Mouse (Mus musculus) midbrain, embryonic 15.5 days (tissue): ENCODE results near the gene Ccin. TPM values are rescaled to one million over a fixed set of nuclear protein-coding genes. Genes with fewer than 3 reads are reported as not detected.

Experiments
- ATAC-seq: fragments of 200-750 bp; cut with Nextera tagmentation; replicated peaks from 2 replicates; pipeline ENCODE4 v1.8.0; 2017; ENCODE audit warnings: moderate TSS enrichment
- H3K27ac ChIP-seq: fragments of 300-500 bp; sonication (generic); 2 replicates; pipeline ENCODE4 v1.5.1; 2015; ENCODE audit warnings: mild to moderate bottlenecking, inconsistent platforms
- H3K27me3 ChIP-seq: fragments of 300-500 bp; sonication (generic); replicated peaks from 2 replicates; pipeline ENCODE4 v1.6.1; 2015; ENCODE audit warnings: inconsistent platforms
- H3K36me3 ChIP-seq: fragments of 300-500 bp; sonication (generic); replicated peaks from 2 replicates; pipeline ENCODE4 v1.6.1; 2015; ENCODE audit warnings: inconsistent platforms
- H3K4me1 ChIP-seq: fragments of 300-500 bp; sonication (generic); 2 replicates; pipeline ENCODE4 v1.6.1; 2015; ENCODE audit warnings: inconsistent platforms
- H3K4me2 ChIP-seq: fragments of 300-500 bp; sonication (generic); 2 replicates; pipeline ENCODE4 v1.6.1; 2015; ENCODE audit warnings: inconsistent platforms, mild to moderate bottlenecking, moderate library complexity
- H3K4me3 ChIP-seq: fragments of 300-500 bp; sonication (generic); 2 replicates; pipeline ENCODE4 v1.5.1; 2015; ENCODE audit warnings: mild to moderate bottlenecking, inconsistent platforms
- H3K9ac ChIP-seq: fragments of 300-500 bp; sonication (generic); 2 replicates; pipeline ENCODE4 v1.6.1; 2015; ENCODE audit warnings: mild to moderate bottlenecking, inconsistent platforms
- H3K9me3 ChIP-seq: fragments of 300-500 bp; sonication (generic); 2 replicates; pipeline ENCODE4 v1.6.1; 2016; ENCODE audit warnings: inconsistent platforms
- WGBS: fragments of 180-500 bp; shearing (Covaris S2); methylation state at CpG from one replicate; pipeline ENCODE4 v1.1.7; 2015; ENCODE audit warnings: mixed read lengths; 5-methylcytosine and 5-hydroxymethylcytosine counted together
- polyA plus RNA-seq: library from polyadenylated mRNA; unstranded; fragments of >200 nt; fragmentation: Nextera tagmentation; extraction: Ambion mirVana; gene quantifications from 2 replicates; pipeline ENCODE4 v1.2.1, GENCODE M21; 2015

Ccin gene
- polyA plus RNA-seq, 1 experiment from 2014 or later: not detected

GRCm38 (mm10) chr4:44004126-44004525 is 20.8 kb downstream of the Ccin start, which contains the start of gene Clta:
Clta (plus strand) TSS chr4:44004452.
- Histone ChIP-seq H3K4me2 (no peak within 1 kb of the TSS), H3K4me3 (no peak within 1 kb of the TSS), H3K27ac (no peak within 1 kb of the TSS), H3K36me3 (no peaks in the 10 kb centered on the region), H3K27me3 (no peaks in the 10 kb centered on the region), H3K9ac (no peak within 1 kb of the TSS), H3K4me1 (no peaks in the 10 kb centered on the region), H3K9me3 (no peaks in the 10 kb centered on the region)
- no peak for ATAC-seq
- 92% methylated on average over 5 of the region's 5 CpGs for WGBS

- Histone ChIP-seq H3K4me3 (no peak overlapping the region), H3K27me3 (no peaks in the 10 kb centered on the region), H3K4me2 (no peak overlapping the region), H3K9me3 (no peaks in the 10 kb centered on the region), H3K4me1 (no peaks in the 10 kb centered on the region), H3K36me3 (no peaks in the 10 kb centered on the region), H3K9ac (no peak overlapping the region), H3K27ac (no peak overlapping the region)
- 80% methylated on average over 3 of the region's 3 CpGs for WGBS
- ATAC-seq: no peak
These were observed 21.5 kb downstream of the Ccin start for GRCm38 (mm10) chr4:44004623-44005409.

GRCm38 (mm10) chr4:44010176-44010575 is 26.9 kb downstream of the Ccin start:
- Histone ChIP-seq H3K9ac (no peak overlapping the region), H3K36me3 (no peaks in the 10 kb centered on the region), H3K4me2 (no peak overlapping the region), H3K4me3 (no peak overlapping the region), H3K4me1 (peaks cover 24% of the 10 kb centered on the region), H3K27me3 (no peaks in the 10 kb centered on the region), H3K27ac (no peak overlapping the region), H3K9me3 (no peaks in the 10 kb centered on the region)
- ATAC-seq: no peak
- 94% methylated on average over 1 of the region's 1 CpGs for WGBS

GRCm38 (mm10) chr4:44010893-44011292 is 27.6 kb downstream of the Ccin start:
- Histone ChIP-seq H3K4me3 (no peak overlapping the region), H3K9ac (no peak overlapping the region), H3K27me3 (no peaks in the 10 kb centered on the region), H3K27ac (no peak overlapping the region), H3K4me1 (peaks cover 26% of the 10 kb centered on the region), H3K9me3 (no peaks in the 10 kb centered on the region), H3K36me3 (no peaks in the 10 kb centered on the region), H3K4me2 (no peak overlapping the region)
- no peak for ATAC-seq
- WGBS: 44% methylated on average over 2 of the region's 2 CpGs

- no peaks in the 10 kb centered on the region for H3K9me3 ChIP-seq
- WGBS: 80% methylated on average over 3 of the region's 3 CpGs
- H3K4me3 ChIP-seq: peak overlapping the region; percentile 83
- peaks cover 27% of the 10 kb centered on the region for H3K4me1 ChIP-seq
- no peaks in the 10 kb centered on the region for H3K27me3 ChIP-seq
- ATAC-seq: no peak
- H3K27ac ChIP-seq: peak overlapping the region; percentile 83
- H3K36me3 ChIP-seq: no peaks in the 10 kb centered on the region
- peak overlapping the region; percentile 84 for H3K4me2 ChIP-seq
- H3K9ac ChIP-seq: peak overlapping the region; percentile 57
These were observed 28.5 kb downstream of the Ccin start for GRCm38 (mm10) chr4:44011799-44012198.

- peak overlapping the region; percentile 91 for H3K9ac ChIP-seq
- H3K4me1 ChIP-seq: peaks cover 27% of the 10 kb centered on the region
- peak overlapping the region; percentile 83 for H3K27ac ChIP-seq
- no peaks in the 10 kb centered on the region for H3K27me3 ChIP-seq
- H3K4me2 ChIP-seq: peak overlapping the region; percentile 84
- H3K9me3 ChIP-seq: no peaks in the 10 kb centered on the region
- under 1% methylated on average over 77 of the region's 77 CpGs for WGBS
- H3K36me3 ChIP-seq: no peaks in the 10 kb centered on the region
- ATAC-seq: peak; percentile 99
- H3K4me3 ChIP-seq: peak overlapping the region; percentile 83
These were observed 29.4 kb downstream of the Ccin start for GRCm38 (mm10) chr4:44012376-44013367.

DNA sequence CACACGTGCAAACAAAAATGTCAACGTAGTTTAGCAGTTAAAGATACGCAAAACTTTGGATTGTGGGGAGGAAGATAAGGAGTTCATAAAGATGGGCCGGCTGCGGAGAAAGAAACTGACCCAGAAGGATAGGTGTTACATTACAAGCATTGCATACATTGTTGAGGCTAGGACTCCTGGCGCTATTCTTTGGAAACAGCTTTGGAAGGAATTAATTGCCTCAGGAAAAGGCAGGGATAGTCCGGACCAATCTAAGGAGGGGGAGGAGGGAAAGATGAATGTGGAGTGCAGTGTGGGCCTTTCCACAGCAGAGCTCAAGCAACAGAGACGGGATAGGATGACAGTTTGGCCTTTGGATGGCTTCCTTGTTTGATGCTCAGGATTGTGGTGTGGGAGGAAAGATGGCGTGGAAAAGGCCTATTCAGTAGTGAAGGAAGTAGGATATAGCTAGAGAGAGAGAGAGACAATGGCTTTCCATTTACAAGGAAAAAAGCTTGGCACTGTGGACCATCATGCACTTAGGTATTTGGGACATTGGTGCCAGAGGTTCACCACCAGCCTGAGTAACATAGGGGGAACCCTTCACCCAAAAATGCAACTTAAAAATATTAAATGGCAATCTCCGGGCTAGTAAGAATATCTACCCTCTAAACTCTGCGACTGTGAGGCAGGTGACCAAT is 30.2 kb downstream of the Ccin start:
- no peak overlapping the region for H3K27ac ChIP-seq
- H3K4me2 ChIP-seq: peak overlapping the region; percentile 84
- H3K9ac ChIP-seq: peak overlapping the region; percentile 91
- H3K27me3 ChIP-seq: no peaks in the 10 kb centered on the region
- H3K9me3 ChIP-seq: no peaks in the 10 kb centered on the region
- WGBS: 31% methylated on average over 11 of the region's 11 CpGs
- H3K4me1 ChIP-seq: peaks cover 27% of the 10 kb centered on the region
- no peak for ATAC-seq
- H3K36me3 ChIP-seq: no peaks in the 10 kb centered on the region
- peak overlapping the region; percentile 83 for H3K4me3 ChIP-seq

DNA sequence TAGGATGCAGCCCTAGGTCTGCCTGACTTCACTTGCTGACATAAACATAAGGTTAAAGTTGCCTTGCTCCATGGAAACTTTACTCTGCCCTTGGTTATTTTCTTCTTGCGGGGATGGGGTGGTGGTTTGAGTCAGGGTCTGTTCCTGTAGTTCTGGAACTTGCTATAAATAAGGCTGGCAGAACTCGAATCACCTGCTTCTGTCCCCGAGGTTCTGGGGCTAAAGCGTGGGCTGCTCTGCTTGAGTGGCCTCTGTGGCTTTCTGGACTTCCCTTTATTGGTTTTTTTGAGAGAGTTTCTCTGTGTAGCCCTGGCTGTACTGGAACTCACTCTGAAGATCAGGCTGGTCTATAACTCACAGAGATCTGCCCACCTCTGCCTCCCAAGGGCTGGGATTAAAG is 32.8 kb downstream of the Ccin start:
- H3K4me1 ChIP-seq: peaks cover 27% of the 10 kb centered on the region
- peaks cover 8% of the 10 kb centered on the region; the same call in 1 of the 2 replicates for H3K27me3 ChIP-seq
- ATAC-seq: no peak
- no peak overlapping the region for H3K4me2 ChIP-seq
- peaks cover 13% of the 10 kb centered on the region for H3K36me3 ChIP-seq
- H3K9me3 ChIP-seq: no peaks in the 10 kb centered on the region
- whole genome bisulfite sequencing: 89% methylated on average over 4 of the region's 4 CpGs
- no peak overlapping the region for H3K4me3 ChIP-seq
- H3K9ac ChIP-seq: no peak overlapping the region
- H3K27ac ChIP-seq: no peak overlapping the region

GRCm38 (mm10) chr4:44016791-44017190 is 33.5 kb downstream of the Ccin start:
- ATAC-seq: no peak
- H3K36me3 ChIP-seq: peaks cover 20% of the 10 kb centered on the region
- peaks cover 24% of the 10 kb centered on the region for H3K4me1 ChIP-seq
- no peaks in the 10 kb centered on the region for H3K9me3 ChIP-seq
- H3K9ac ChIP-seq: no peak overlapping the region
- no peak overlapping the region for H3K4me2 ChIP-seq
- peaks cover 14% of the 10 kb centered on the region; the same call in 1 of the 2 replicates for H3K27me3 ChIP-seq
- H3K4me3 ChIP-seq: no peak overlapping the region
- WGBS: 94% methylated on average over 12 of the region's 12 CpGs
- no peak overlapping the region for H3K27ac ChIP-seq

- Histone ChIP-seq H3K9ac (no peak overlapping the region), H3K27ac (no peak overlapping the region), H3K4me2 (no peak overlapping the region), H3K27me3 (peaks cover 54% of the 10 kb centered on the region), H3K4me3 (no peak overlapping the region), H3K9me3 (no peaks in the 10 kb centered on the region), H3K36me3 (peaks cover 54% of the 10 kb centered on the region), H3K4me1 (no peaks in the 10 kb centered on the region)
- ATAC-seq: no peak
- 85% methylated on average over 4 of the region's 4 CpGs for WGBS
These were observed 39.0 kb downstream of the Ccin start for GRCm38 (mm10) chr4:44022323-44022722.

DNA sequence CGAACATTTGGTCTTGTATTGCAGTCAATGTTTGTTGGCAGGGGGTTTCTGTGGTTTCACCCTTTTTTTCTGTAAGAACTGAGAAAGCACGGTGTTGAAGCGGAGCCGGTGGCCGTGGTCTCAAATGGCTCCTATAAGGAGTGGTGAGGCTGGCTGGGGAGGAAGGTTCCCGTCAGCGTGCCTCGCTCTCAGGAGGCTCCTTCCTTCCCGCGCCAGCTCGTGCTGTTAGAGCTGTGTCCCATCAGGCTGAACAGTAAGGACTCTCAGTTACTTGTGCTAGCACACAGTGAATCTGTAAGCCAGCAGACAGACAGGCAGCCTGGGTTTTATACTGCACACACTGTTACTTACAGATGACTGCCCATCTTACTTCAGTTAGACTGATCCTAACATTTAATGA is 39.5 kb downstream of the Ccin start:
- no peak overlapping the region for H3K4me3 ChIP-seq
- no peaks in the 10 kb centered on the region for H3K9me3 ChIP-seq
- no peaks in the 10 kb centered on the region for H3K4me1 ChIP-seq
- no peak overlapping the region for H3K27ac ChIP-seq
- no peak overlapping the region for H3K9ac ChIP-seq
- ATAC-seq: no peak
- WGBS: 92% methylated on average over 11 of the region's 11 CpGs
- peaks cover 54% of the 10 kb centered on the region for H3K27me3 ChIP-seq
- H3K4me2 ChIP-seq: no peak overlapping the region
- H3K36me3 ChIP-seq: peaks cover 58% of the 10 kb centered on the region

- WGBS: 97% methylated on average over 9 of the region's 9 CpGs
- H3K27me3 ChIP-seq: peaks cover 54% of the 10 kb centered on the region
These were observed 40.4 kb downstream of the Ccin start for GRCm38 (mm10) chr4:44023681-44024080.

More at GRCm38 (mm10) chr4:44023681-44024080, 40.4 kb downstream of the Ccin start:
- ATAC-seq: no peak
- H3K36me3 ChIP-seq: peaks cover 58% of the 10 kb centered on the region
- no peaks in the 10 kb centered on the region for H3K9me3 ChIP-seq
- peaks cover 9% of the 10 kb centered on the region for H3K4me1 ChIP-seq
- no peak overlapping the region for H3K4me2 ChIP-seq
- H3K4me3 ChIP-seq: no peak overlapping the region
- no peak overlapping the region for H3K27ac ChIP-seq
- no peak overlapping the region for H3K9ac ChIP-seq
